Mouse (Mus musculus) B cell, adult 67 days (primary cell): ENCODE results near the gene Vmn2r27. TPM values are rescaled to one million over a fixed set of nuclear protein-coding genes. Genes with fewer than 3 reads are reported as not detected.

Experiments
- total RNA-seq, 2 experiments: library from RNA; stranded (reverse); gene quantifications; 4 replicates each; pipeline ENCODE4 v1.2.4; 2023

Vmn2r27 gene
- total RNA-seq: not detected

GRCm38 (mm10) chr6:124231756-124232155, at the start of gene Vmn2r27:
Vmn2r27 (minus strand) TSS chr6:124231856.

Other genes with a start within 250 kb of the Vmn2r27 start
- gene Vmn2r26, start 207.3 kb downstream of the Vmn2r27 start, total RNA-seq: not detected
- gene Cd163, start 72.8 kb upstream of the Vmn2r27 start, total RNA-seq: 1 to 10 TPM; 1.0 to 2.9 TPM
- gene Pex5, start 183.2 kb upstream of the Vmn2r27 start, total RNA-seq: 10 to 100 TPM; 45.0 to 45.4 TPM
- 1 to 10 TPM; 1.3 to 3.7 TPM for gene Clstn3, start 232.9 kb upstream of the Vmn2r27 start, total RNA-seq